Mouse (Mus musculus) kidney, embryonic 14.5 days (tissue): ENCODE measurements around the gene 6430550D23Rik. TPM values are rescaled to one million over a fixed set of nuclear protein-coding genes. Genes with fewer than 3 reads are reported as not detected.
"Not testable (repeated sequence)": the region's sequence is repeated elsewhere in the genome, so short reads cannot be mapped to it uniquely, and the experiment has no call there.

Source experiments
- ATAC-seq: fragments of 200-750 bp; cut with Nextera tagmentation; 2 replicates; pipeline ENCODE4 v1.8.0; 2017; ENCODE audit warnings: moderate number of reproducible peaks, mild to moderate bottlenecking, moderate TSS enrichment, moderate library complexity; ENCODE audit not compliant: low FRiP score, low TSS enrichment
- H3K27ac ChIP-seq: fragments of 300-500 bp; sonication (generic); 2 replicates; pipeline ENCODE4 v1.5.1; 2014; ENCODE audit warnings: low read depth, mild to moderate bottlenecking, low read length, moderate library complexity, mixed read lengths
- H3K27me3 ChIP-seq: fragments of 300-500 bp; sonication (generic); 2 replicates; pipeline ENCODE4 v1.6.1; 2014; ENCODE audit warnings: mild to moderate bottlenecking, low read length; ENCODE audit not compliant: control insufficient read depth, insufficient read depth
- H3K36me3 ChIP-seq: fragments of 300-500 bp; sonication (generic); 2 replicates; pipeline ENCODE4 v1.6.1; 2014; ENCODE audit warnings: low read length, mixed read lengths; ENCODE audit not compliant: control insufficient read depth, insufficient read depth
- H3K4me1 ChIP-seq: fragments of 300-500 bp; sonication (generic); 2 replicates; pipeline ENCODE4 v1.6.1; 2014; ENCODE audit warnings: low read length, mixed read lengths; ENCODE audit not compliant: control insufficient read depth, insufficient read depth
- H3K4me2 ChIP-seq: fragments of 300-500 bp; sonication (generic); replicated peaks from 2 replicates; pipeline ENCODE4 v1.6.1; 2014; ENCODE audit warnings: low read depth, mild to moderate bottlenecking, low read length
- H3K4me3 ChIP-seq: fragments of 300-500 bp; sonication (generic); 2 replicates; pipeline ENCODE4 v1.5.1; 2014; ENCODE audit warnings: mild to moderate bottlenecking, low read length
- H3K9ac ChIP-seq: fragments of 300-500 bp; sonication (generic); 2 replicates; pipeline ENCODE4 v1.6.1; 2014; ENCODE audit warnings: low read depth, mild to moderate bottlenecking, low read length, moderate library complexity
- H3K9me3 ChIP-seq: fragments of 300-500 bp; sonication (generic); 2 replicates; pipeline ENCODE4 v1.6.1; 2016; ENCODE audit warnings: low read length; ENCODE audit not compliant: control insufficient read depth
- WGBS: fragments of 180-500 bp; shearing (Covaris S2); extraction: QIAGEN DNeasy Blood & Tissue Kit; methylation state at CpG from one replicate; pipeline ENCODE4 v1.1.7; 2014; 5-methylcytosine and 5-hydroxymethylcytosine counted together
- polyA plus RNA-seq: library from polyadenylated mRNA; unstranded; fragments of >200 nt; fragmentation: Nextera tagmentation; extraction: Ambion mirVana; gene quantifications from 2 replicates; pipeline ENCODE4 v1.2.1, GENCODE M21; 2014

6430550D23Rik gene
- polyA plus RNA-seq, 1 experiment from 2014 or later: 1.7 TPM

GRCm38 (mm10) chr2:155928711-155929345, 78.9 kb downstream of the 6430550D23Rik start:
- Histone ChIP-seq H3K9me3 (no peaks in the 10 kb centered on the region), H3K27me3 (no peaks in the 10 kb centered on the region), H3K4me2 (peak overlapping the region; percentile 76), H3K9ac (peak overlapping the region; percentile 70; the same call in 1 of the 2 replicates), H3K27ac (no peak overlapping the region; the same call in 1 of the 2 replicates), H3K4me1 (peaks cover 13% of the 10 kb centered on the region), H3K36me3 (no peaks in the 10 kb centered on the region), H3K4me3 (peak overlapping the region; percentile 78)
- ATAC-seq: no peak
- WGBS: 55% methylated on average over 7 of the region's 7 CpGs

GRCm38 (mm10) chr2:155925213-155925612, 82.6 kb downstream of the 6430550D23Rik start:
- H3K4me2 ChIP-seq: not testable (repeated sequence)

More at GRCm38 (mm10) chr2:155925213-155925612, 82.6 kb downstream of the 6430550D23Rik start:
- not testable (repeated sequence) for H3K36me3 ChIP-seq, ATAC-seq, H3K9ac ChIP-seq, H3K9me3 ChIP-seq, H3K27me3 ChIP-seq, H3K27ac ChIP-seq, H3K4me3 ChIP-seq
- H3K4me1 ChIP-seq: peaks cover 13% of the 10 kb centered on the region
- WGBS: 88% methylated on average over 6 of the region's 6 CpGs

Other genes with a start within 250 kb of the 6430550D23Rik start
- not detected in 2 replicates for gene Mmp24, start 232.6 kb downstream of the 6430550D23Rik start, polyA plus RNA-seq
- gene BC029722, start 188.6 kb downstream of the 6430550D23Rik start, polyA plus RNA-seq: 7.8 and 11.4 TPM in 2 replicates
- 187 and 202 TPM in 2 replicates for gene Eif6, start 181.1 kb downstream of the 6430550D23Rik start, polyA plus RNA-seq
- 0.07 TPM in 1 of 2 replicates, not detected in the other for gene Fam83c, start 173.1 kb downstream of the 6430550D23Rik start, polyA plus RNA-seq
- 56.3 and 66.3 TPM in 2 replicates for gene Uqcc1, start 77.7 kb downstream of the 6430550D23Rik start, polyA plus RNA-seq
- gene Gm15557, start 67.2 kb downstream of the 6430550D23Rik start, polyA plus RNA-seq: not detected in 2 replicates
- gene Gdf5, start 62.6 kb downstream of the 6430550D23Rik start, polyA plus RNA-seq: 0.19 and 0.53 TPM in 2 replicates
- 14.1 and 24.4 TPM in 2 replicates for gene Cep250, start 51.5 kb downstream of the 6430550D23Rik start, polyA plus RNA-seq
- gene Ergic3, start 68 bp upstream of the 6430550D23Rik start, polyA plus RNA-seq: 225 and 244 TPM in 2 replicates
- 0.16 and 0.17 TPM in 2 replicates for gene Fer1l4, start 45.0 kb upstream of the 6430550D23Rik start, polyA plus RNA-seq
- 2.3 and 3.1 TPM in 2 replicates for gene Spag4, start 57.2 kb upstream of the 6430550D23Rik start, polyA plus RNA-seq
- 39.6 and 57.5 TPM in 2 replicates for gene Cpne1, start 104.0 kb upstream of the 6430550D23Rik start, polyA plus RNA-seq
- 15.5 and 37.2 TPM in 2 replicates for gene Rbm12, start 104.0 kb upstream of the 6430550D23Rik start, polyA plus RNA-seq
- gene Gm28036, start 119.1 kb upstream of the 6430550D23Rik start, polyA plus RNA-seq: 3.4 and 13.2 TPM in 2 replicates
- gene Romo1, start 136.1 kb upstream of the 6430550D23Rik start, polyA plus RNA-seq: 417 and 550 TPM in 2 replicates
- gene Nfs1, start 136.2 kb upstream of the 6430550D23Rik start, polyA plus RNA-seq: 40.8 and 44.6 TPM in 2 replicates
- gene Rbm39, start 172.3 kb upstream of the 6430550D23Rik start, polyA plus RNA-seq: 683 and 751 TPM in 2 replicates
- gene Phf20, start 188.5 kb upstream of the 6430550D23Rik start, polyA plus RNA-seq: 68.8 and 71.7 TPM in 2 replicates